Mouse (Mus musculus): ENCODE measurements at regions not wholly inside any gene's neighbourhood (a gene's known extent, or its start where the extent isn't known, plus 50 kb on each side); places are given as distances from the start of the nearest gene placed in this dataset.
A peak's percentile ranks its signal among the peaks of the same experiment; 100 is the strongest.

GRCm38 (mm10) chr8:18258287-18258961, 719.6 kb downstream of the Defb40 start:
- DNase-seq (ENCODE audit: low spot score) (peak; percentile 23), ATAC-seq (ENCODE audit: insufficient read depth, low read depth) (peak; percentile 66)
- Histone ChIP-seq H3K9ac (replicated peaks; ENCODE audit: low read depth, low read length) (no peak overlapping the region), H3K4me1 (ENCODE audit: control insufficient read depth, insufficient read depth) (no peaks in the 10 kb centered on the region; the same call in 1 of the 2 replicates), H3K4me2 (ENCODE audit: low read depth, low read length) (peak overlapping the region; percentile 35), H3K9me3 (replicated peaks; ENCODE audit: control insufficient read depth, low read length) (no peaks in the 10 kb centered on the region), H3K36me3 (replicated peaks; ENCODE audit: control insufficient read depth, insufficient read depth, low read length) (no peaks in the 10 kb centered on the region), H3K27me3 (ENCODE audit: control insufficient read depth, insufficient read depth, low read length) (no peaks in the 10 kb centered on the region), H3K4me3 (ENCODE audit: low read depth, low read length) (no peak overlapping the region), H3K27ac (ENCODE audit: low read depth) (0 out of 2 replicates have a peak overlapping the region, but pooled peaks have one; percentile 46)
- WGBS: 36% methylated on average over 7 of the region's 7 CpGs
- no peak for TF ChIP-seq EP300 (IDR thresholded peaks at IDR 0.05; ENCODE audit: low read depth)
- TF ChIP-seq CTCF (IDR thresholded peaks at IDR 0.05; ENCODE audit: low read depth): no peak

- Histone ChIP-seq H3K4me1 (ENCODE audit: control insufficient read depth, insufficient read depth) (no peaks in the 10 kb centered on the region), H3K9ac (replicated peaks; ENCODE audit: low read depth, low read length) (no peak overlapping the region), H3K27me3 (ENCODE audit: control insufficient read depth, insufficient read depth, low read length) (no peaks in the 10 kb centered on the region), H3K9me3 (replicated peaks; ENCODE audit: control insufficient read depth, low read length) (no peaks in the 10 kb centered on the region), H3K4me2 (ENCODE audit: low read depth, low read length) (no peak overlapping the region), H3K4me3 (ENCODE audit: low read depth, low read length) (no peak overlapping the region), H3K27ac (ENCODE audit: low read depth) (no peak overlapping the region), H3K36me3 (replicated peaks; ENCODE audit: control insufficient read depth, insufficient read depth, low read length) (no peaks in the 10 kb centered on the region)
- TF ChIP-seq EP300 (IDR thresholded peaks at IDR 0.05; ENCODE audit: low read depth) (no peak), CTCF (IDR thresholded peaks at IDR 0.05; ENCODE audit: low read depth) (no peak)
- ATAC-seq (ENCODE audit: insufficient read depth, low read depth) (no peak), DNase-seq (ENCODE audit: low spot score) (no peak)
- WGBS: 78% methylated on average over 12 of the region's 12 CpGs
These were observed 731.8 kb downstream of the Defb40 start for GRCm38 (mm10) chr8:18246299-18246698.

- Histone ChIP-seq H3K4me2 (ENCODE audit: low read depth, low read length) (no peak overlapping the region), H3K27ac (ENCODE audit: low read depth) (no peak overlapping the region), H3K9me3 (replicated peaks; ENCODE audit: control insufficient read depth, low read length) (no peaks in the 10 kb centered on the region), H3K36me3 (replicated peaks; ENCODE audit: control insufficient read depth, insufficient read depth, low read length) (no peaks in the 10 kb centered on the region), H3K9ac (replicated peaks; ENCODE audit: low read depth, low read length) (no peak overlapping the region), H3K4me1 (ENCODE audit: control insufficient read depth, insufficient read depth) (no peaks in the 10 kb centered on the region), H3K27me3 (ENCODE audit: control insufficient read depth, insufficient read depth, low read length) (no peaks in the 10 kb centered on the region), H3K4me3 (ENCODE audit: low read depth, low read length) (no peak overlapping the region)
- ATAC-seq (ENCODE audit: insufficient read depth, low read depth) (no peak), DNase-seq (ENCODE audit: low spot score) (no peak)
- TF ChIP-seq EP300 (IDR thresholded peaks at IDR 0.05; ENCODE audit: low read depth): no peak
- TF ChIP-seq CTCF (IDR thresholded peaks at IDR 0.05; ENCODE audit: low read depth): no peak
- 71% methylated on average over 2 of the region's 2 CpGs for WGBS
These were observed 760.5 kb downstream of the Defb40 start for GRCm38 (mm10) chr8:18217599-18217998.

GRCm38 (mm10) chr8:18217192-18217591, 760.9 kb downstream of the Defb40 start:
- WGBS: 69% methylated on average over 7 of the region's 7 CpGs
- ATAC-seq (ENCODE audit: insufficient read depth, low read depth) (no peak), DNase-seq (ENCODE audit: low spot score) (no peak)
- no peak overlapping the region for H3K9ac ChIP-seq (replicated peaks; ENCODE audit: low read depth, low read length)
- H3K9me3 ChIP-seq (replicated peaks; ENCODE audit: control insufficient read depth, low read length): no peaks in the 10 kb centered on the region
- TF ChIP-seq EP300 (IDR thresholded peaks at IDR 0.05; ENCODE audit: low read depth) (no peak), CTCF (IDR thresholded peaks at IDR 0.05; ENCODE audit: low read depth) (no peak)
- no peaks in the 10 kb centered on the region for H3K4me1 ChIP-seq (ENCODE audit: control insufficient read depth, insufficient read depth)
- H3K4me2 ChIP-seq (ENCODE audit: low read depth, low read length): no peak overlapping the region
- H3K36me3 ChIP-seq (replicated peaks; ENCODE audit: control insufficient read depth, insufficient read depth, low read length): no peaks in the 10 kb centered on the region
- no peak overlapping the region for H3K4me3 ChIP-seq (ENCODE audit: low read depth, low read length)
- H3K27me3 ChIP-seq (ENCODE audit: control insufficient read depth, insufficient read depth, low read length): no peaks in the 10 kb centered on the region
- no peak overlapping the region for H3K27ac ChIP-seq (ENCODE audit: low read depth)

GRCm38 (mm10) chr8:18216516-18216915, 761.5 kb downstream of the Defb40 start:
- no peak for TF ChIP-seq CTCF (IDR thresholded peaks at IDR 0.05; ENCODE audit: low read depth)
- no peak for TF ChIP-seq EP300 (IDR thresholded peaks at IDR 0.05; ENCODE audit: low read depth)
- Histone ChIP-seq H3K4me2 (ENCODE audit: low read depth, low read length) (no peak overlapping the region), H3K27me3 (ENCODE audit: control insufficient read depth, insufficient read depth, low read length) (no peaks in the 10 kb centered on the region), H3K9me3 (replicated peaks; ENCODE audit: control insufficient read depth, low read length) (no peaks in the 10 kb centered on the region), H3K9ac (replicated peaks; ENCODE audit: low read depth, low read length) (no peak overlapping the region), H3K36me3 (replicated peaks; ENCODE audit: control insufficient read depth, insufficient read depth, low read length) (no peaks in the 10 kb centered on the region), H3K4me1 (ENCODE audit: control insufficient read depth, insufficient read depth) (no peaks in the 10 kb centered on the region), H3K27ac (ENCODE audit: low read depth) (no peak overlapping the region), H3K4me3 (ENCODE audit: low read depth, low read length) (no peak overlapping the region)
- DNase-seq (ENCODE audit: low spot score) (no peak), ATAC-seq (ENCODE audit: insufficient read depth, low read depth) (no peak)
- 63% methylated on average over 1 of the region's 1 CpGs for WGBS

GRCm38 (mm10) chr8:18210067-18210466, 768.0 kb downstream of the Defb40 start:
- no peaks in the 10 kb centered on the region for H3K27me3 ChIP-seq (ENCODE audit: control insufficient read depth, insufficient read depth, low read length)
- WGBS: 79% methylated on average over 1 of the region's 1 CpGs
- H3K36me3 ChIP-seq (replicated peaks; ENCODE audit: control insufficient read depth, insufficient read depth, low read length): no peaks in the 10 kb centered on the region
- H3K9me3 ChIP-seq (replicated peaks; ENCODE audit: control insufficient read depth, low read length): no peaks in the 10 kb centered on the region
- no peak overlapping the region for H3K4me3 ChIP-seq (ENCODE audit: low read depth, low read length)
- no peak overlapping the region for H3K27ac ChIP-seq (ENCODE audit: low read depth)
- ATAC-seq (ENCODE audit: insufficient read depth, low read depth) (no peak), DNase-seq (ENCODE audit: low spot score) (no peak)
- no peak overlapping the region for H3K4me2 ChIP-seq (ENCODE audit: low read depth, low read length)
- no peaks in the 10 kb centered on the region for H3K4me1 ChIP-seq (ENCODE audit: control insufficient read depth, insufficient read depth)
- H3K9ac ChIP-seq (replicated peaks; ENCODE audit: low read depth, low read length): no peak overlapping the region
- TF ChIP-seq CTCF (IDR thresholded peaks at IDR 0.05; ENCODE audit: low read depth) (no peak), EP300 (IDR thresholded peaks at IDR 0.05; ENCODE audit: low read depth) (no peak)
